Mouse (Mus musculus) left cerebral cortex, postnatal 4 days (tissue): ENCODE results near the gene Sec14l1. TPM values are rescaled to one million over a fixed set of nuclear protein-coding genes. Genes with fewer than 3 reads are reported as not detected.

ENCODE experiments used
- DNase-seq: peaks from one replicate; pipeline ENCODE4 v3.0.0-alpha.2; 2022
- intact Hi-C: fragments of 180-260 bp; cut with DNase I; formaldehyde crosslinking; loops from one replicate; pipeline ENCODE4 v1.15.1; 2025
- total RNA-seq, 2 experiments: library from RNA; stranded (reverse); gene quantifications; 2 replicates each; pipeline ENCODE4 v1.2.3; 2021

Gene Sec14l1
- total RNA-seq, 2 experiments from 2014 or later, result 127 to 130 TPM

GRCm38 (mm10) chr11:117086215-117086614 is 28.8 kb upstream of the Sec14l1 start:
- DNase-seq, result no peak
- intact Hi-C loops, result no loop called here

- intact Hi-C loops, result no loop called here
- DNase-seq, result no peak
These were observed 27.8 kb upstream of the Sec14l1 start for GRCm38 (mm10) chr11:117087036-117087799.

GRCm38 (mm10) chr11:117088271-117088991 is 26.5 kb upstream of the Sec14l1 start:
- intact Hi-C loops, result no loop called here

GRCm38 (mm10) chr11:117089673-117090419 is 25.1 kb upstream of the Sec14l1 start:
- intact Hi-C loops, result no loop called here
- no peak for DNase-seq

More at GRCm38 (mm10) chr11:117088271-117088991, 26.5 kb upstream of the Sec14l1 start:
- no peak for DNase-seq

GRCm38 (mm10) chr11:117091406-117091805 is 23.6 kb upstream of the Sec14l1 start:
- intact Hi-C loops, result no loop called here
- no peak for DNase-seq

GRCm38 (mm10) chr11:117091845-117092244 is 23.1 kb upstream of the Sec14l1 start:
- DNase-seq, result no peak
- intact Hi-C loops, result no loop called here

- DNase-seq, result no peak
- intact Hi-C loops, result no loop called here
These were observed 22.3 kb upstream of the Sec14l1 start for GRCm38 (mm10) chr11:117092711-117093110.

- DNase-seq, result no peak
- intact Hi-C loops, result no loop called here
These were observed 20.9 kb upstream of the Sec14l1 start for GRCm38 (mm10) chr11:117093900-117094552.

GRCm38 (mm10) chr11:117094646-117095045 is 20.3 kb upstream of the Sec14l1 start:
- no peak for DNase-seq
- intact Hi-C loops, result no loop called here

GRCm38 (mm10) chr11:117097021-117097420 is 17.9 kb upstream of the Sec14l1 start:
- DNase-seq, result no peak

GRCm38 (mm10) chr11:117098155-117098554 is 16.8 kb upstream of the Sec14l1 start:
- DNase-seq, result no peak
- intact Hi-C loops, result no loop called here

More at GRCm38 (mm10) chr11:117097021-117097420, 17.9 kb upstream of the Sec14l1 start:
- intact Hi-C loops, result no loop called here

GRCm38 (mm10) chr11:117098784-117099183 is 16.2 kb upstream of the Sec14l1 start:
- DNase-seq, result no peak
- intact Hi-C loops, result no loop called here

GRCm38 (mm10) chr11:117099372-117099771 is 15.6 kb upstream of the Sec14l1 start:
- intact Hi-C loops, result no loop called here
- DNase-seq, result no peak

GRCm38 (mm10) chr11:117101351-117101921 is 13.5 kb upstream of the Sec14l1 start:
- no peak for DNase-seq
- intact Hi-C loops, result no loop called here

GRCm38 (mm10) chr11:117101925-117102717 is 12.8 kb upstream of the Sec14l1 start:
- DNase-seq, result no peak
- intact Hi-C loops, result no loop called here

- no peak for DNase-seq
- intact Hi-C loops, result no loop called here
These were observed 11.4 kb upstream of the Sec14l1 start for GRCm38 (mm10) chr11:117103523-117103922.

GRCm38 (mm10) chr11:117104044-117104757 is 10.8 kb upstream of the Sec14l1 start:
- intact Hi-C loops, result no loop called here
- no peak for DNase-seq

GRCm38 (mm10) chr11:117105315-117105714 is 9.7 kb upstream of the Sec14l1 start:
- intact Hi-C loops, result no loop called here
- no peak for DNase-seq

- no peak for DNase-seq
- intact Hi-C loops, result no loop called here
These were observed 9.1 kb upstream of the Sec14l1 start for GRCm38 (mm10) chr11:117105850-117106249.
